Mouse (Mus musculus) macrophage (primary cell): ENCODE measurements around the gene Slfn8. TPM values are rescaled to one million over a fixed set of nuclear protein-coding genes. Genes with fewer than 3 reads are reported as not detected.

Source experiments
- H3K27ac ChIP-seq: fragments of 350-480 bp; formaldehyde crosslinking; 2 replicates; pipeline ENCODE4 v1.9.0; 2021
- H3K36me3 ChIP-seq: fragments of 350-480 bp; formaldehyde crosslinking; 2 replicates; pipeline ENCODE4 v1.9.0; 2021; ENCODE audit errors: inconsistent target
- H3K4me3 ChIP-seq: fragments of 350-480 bp; formaldehyde crosslinking; 2 replicates; pipeline ENCODE4 v1.9.0; 2021; ENCODE audit errors: inconsistent target
- H3K79me2 ChIP-seq: fragments of 350-480 bp; formaldehyde crosslinking; 2 replicates; pipeline ENCODE4 v1.9.0; 2021; ENCODE audit errors: inconsistent target
- WGBS: methylation state at CpG from one replicate; pipeline ENCODE4 v1.1.7; 2026; ENCODE audit warnings: inconsistent platforms; ENCODE audit not compliant: missing documents; 5-methylcytosine and 5-hydroxymethylcytosine counted together
- polyA plus RNA-seq: library from polyadenylated mRNA; stranded (reverse); fragments of 250-400 nt; gene quantifications from 3 replicates; pipeline ENCODE4 v1.2.4, GENCODE M21; 2018; ENCODE audit warnings: inconsistent platforms
- total RNA-seq, 78 experiments: library from RNA; depleted of rRNA; stranded (reverse); fragments of 250-400 nt; gene quantifications; 1 replicate in 9 of 78; 2 replicates in 24 of 78; 3 replicates in 43 of 78; 4 replicates in 2 of 78; pipeline ENCODE4 v1.2.4; 2018; ENCODE audit warnings: inconsistent platforms in 56 of 78

The Slfn8 gene
- 1,000 to 10,000 TPM in 3 of 26 experiments, 100 to 1,000 TPM in 23; 149 to 1,206 (median 560) TPM for total RNA-seq (2018; cell fraction: chromatin; rRNA removed)
- 100 to 1,000 TPM in 15 of 26 experiments, 10 to 100 TPM in 11; 69.3 to 339 (median 209) TPM for total RNA-seq (2018; cell fraction: cytosol; rRNA removed)
- 100 to 1,000 TPM in 25 of 26 experiments, 10 to 100 TPM in 1; 97.1 to 956 (median 621) TPM for total RNA-seq (2018; cell fraction: nucleus; rRNA removed)
- 43.7 to 104 TPM (median 83.5 TPM) in 3 replicates for polyA plus RNA-seq

GRCm38 (mm10) chr11:83020621-83021020, at the start of gene Slfn8:
TSS of gene Slfn8 (minus strand) at chr11:83020810.
- peaks cover 50% of the 10 kb centered on the region for H3K79me2 ChIP-seq
- H3K36me3 ChIP-seq, result peaks cover 22% of the 10 kb centered on the region
- H3K4me3 ChIP-seq, result peak within 1 kb of the TSS; percentile 83
- WGBS, result 0% methylated on average over 5 of the region's 5 CpGs
- peak within 1 kb of the TSS; percentile 99 for H3K27ac ChIP-seq

- H3K79me2 ChIP-seq, result peaks cover 62% of the 10 kb centered on the region
- peaks cover 30% of the 10 kb centered on the region for H3K36me3 ChIP-seq
- WGBS, result 90% methylated on average over 4 of the region's 4 CpGs
- H3K27ac ChIP-seq, result peak overlapping the region; percentile 99
- H3K4me3 ChIP-seq, result peak overlapping the region; percentile 95
These were observed 47.5 kb upstream of the Slfn8 start for GRCm38 (mm10) chr11:83067982-83068694.

- Histone ChIP-seq H3K36me3 (peaks cover 30% of the 10 kb centered on the region), H3K79me2 (peaks cover 62% of the 10 kb centered on the region), H3K4me3 (peak overlapping the region; percentile 95), H3K27ac (peak overlapping the region; percentile 99)
- 1% methylated on average over 10 of the region's 11 CpGs for WGBS
These were observed 46.3 kb upstream of the Slfn8 start for GRCm38 (mm10) chr11:83066640-83067531.

GRCm38 (mm10) chr11:83065441-83066344, 45.1 kb upstream of the Slfn8 start:
- Histone ChIP-seq H3K36me3 (peaks cover 29% of the 10 kb centered on the region), H3K4me3 (peak overlapping the region; percentile 95), H3K79me2 (peaks cover 61% of the 10 kb centered on the region), H3K27ac (peak overlapping the region; percentile 99)
- WGBS, result 17% methylated on average over 5 of the region's 6 CpGs

- Histone ChIP-seq H3K27ac (peak within 1 kb of the TSS; percentile 99), H3K36me3 (peaks cover 22% of the 10 kb centered on the region), H3K4me3 (peak within 1 kb of the TSS; percentile 95), H3K79me2 (peaks cover 53% of the 10 kb centered on the region)
- WGBS, result 25% methylated on average over 2 of the region's 2 CpGs
These were observed 44.3 kb upstream of the Slfn8 start, which contains the start of gene Slfn2 for GRCm38 (mm10) chr11:83064946-83065345. TSS of gene Slfn2 (plus strand) at chr11:83065112.

GRCm38 (mm10) chr11:83063941-83064349, 43.3 kb upstream of the Slfn8 start:
- H3K79me2 ChIP-seq, result peaks cover 43% of the 10 kb centered on the region
- H3K36me3 ChIP-seq, result peaks cover 12% of the 10 kb centered on the region
- peak overlapping the region; percentile 95 for H3K4me3 ChIP-seq
- 6% methylated on average over 3 of the region's 3 CpGs for WGBS
- H3K27ac ChIP-seq, result peak overlapping the region; percentile 99

GRCm38 (mm10) chr11:83063126-83063525, 42.5 kb upstream of the Slfn8 start:
- Histone ChIP-seq H3K4me3 (no peak overlapping the region), H3K36me3 (peaks cover 3% of the 10 kb centered on the region; the same call in 1 of the 2 replicates), H3K27ac (peak overlapping the region; percentile 99), H3K79me2 (peaks cover 35% of the 10 kb centered on the region)
- WGBS, result 9% methylated on average over 4 of the region's 4 CpGs

- Histone ChIP-seq H3K36me3 (no peaks in the 10 kb centered on the region), H3K4me3 (no peak overlapping the region), H3K27ac (no peak overlapping the region), H3K79me2 (peaks cover 22% of the 10 kb centered on the region)
- WGBS, result 97% methylated on average over 7 of the region's 7 CpGs
These were observed 41.2 kb upstream of the Slfn8 start for GRCm38 (mm10) chr11:83061806-83062205.

GRCm38 (mm10) chr11:83060412-83061020, 39.9 kb upstream of the Slfn8 start:
- Histone ChIP-seq H3K79me2 (peaks cover 9% of the 10 kb centered on the region), H3K4me3 (no peak overlapping the region), H3K27ac (no peak overlapping the region), H3K36me3 (no peaks in the 10 kb centered on the region)
- 100% methylated on average over 5 of the region's 5 CpGs for WGBS

GRCm38 (mm10) chr11:83057863-83058262, 37.3 kb upstream of the Slfn8 start:
- Histone ChIP-seq H3K36me3 (no peaks in the 10 kb centered on the region), H3K79me2 (no peaks in the 10 kb centered on the region; the same call in 1 of the 2 replicates), H3K27ac (no peak overlapping the region), H3K4me3 (no peak overlapping the region)
- 0% methylated on average over 5 of the region's 5 CpGs for WGBS

GRCm38 (mm10) chr11:83045642-83046041, 25.0 kb upstream of the Slfn8 start:
- Histone ChIP-seq H3K36me3 (no peaks in the 10 kb centered on the region), H3K27ac (peak overlapping the region; percentile 98), H3K4me3 (no peak overlapping the region), H3K79me2 (no peaks in the 10 kb centered on the region; the same call in 1 of the 2 replicates)
- 7% methylated on average over 3 of the region's 3 CpGs for WGBS

- peaks cover 1% of the 10 kb centered on the region for H3K79me2 ChIP-seq
- WGBS, result 93% methylated on average over 3 of the region's 4 CpGs
- peak overlapping the region; percentile 98 for H3K27ac ChIP-seq
- no peaks in the 10 kb centered on the region for H3K36me3 ChIP-seq
- H3K4me3 ChIP-seq, result no peak overlapping the region
These were observed 23.3 kb upstream of the Slfn8 start for GRCm38 (mm10) chr11:83043891-83044290.

- Histone ChIP-seq H3K79me2 (peaks cover 30% of the 10 kb centered on the region), H3K4me3 (no peak overlapping the region), H3K36me3 (peaks cover 16% of the 10 kb centered on the region), H3K27ac (peak overlapping the region; percentile 96)
These were observed 20.4 kb upstream of the Slfn8 start for GRCm38 (mm10) chr11:83041000-83041399.
